Mouse (Mus musculus): ENCODE data around the gene Gm49396. TPM values are rescaled to one million over a fixed set of nuclear protein-coding genes. Genes with fewer than 3 reads are reported as not detected.
A peak's percentile ranks its signal among the peaks of the same experiment; 100 is the strongest.

Gm49396 gene
- total and polyA plus RNA-seq, 2 experiments from 2014 or later: 3.7 to 6.4 TPM

- no peak overlapping the region for H3K9ac ChIP-seq (replicated peaks; ENCODE audit: low read length)
These were observed 27.9 kb downstream of the Gm49396 start for GRCm38 (mm10) chr7:30590927-30591604.

GRCm38 (mm10) chr7:30591605-30591951, 28.4 kb downstream of the Gm49396 start:
- ATAC-seq: no peak
- TF ChIP-seq CTCF (IDR thresholded peaks at IDR 0.05; ENCODE audit: low read depth): no peak
- WGBS: 25% methylated on average over 4 of the region's 4 CpGs
- Histone ChIP-seq H3K4me3 (ENCODE audit: low read length) (no peak overlapping the region), H3K9ac (replicated peaks; ENCODE audit: low read length) (no peak overlapping the region), H3K27me3 (ENCODE audit: insufficient read depth, low read length) (no peaks in the 10 kb centered on the region), H3K27ac (no peak overlapping the region), H3K4me2 (ENCODE audit: low read depth, low read length) (no peak overlapping the region), H3K9me3 (ENCODE audit: low read length) (no peaks in the 10 kb centered on the region), H3K4me1 (ENCODE audit: insufficient read depth, low read length) (peaks cover 8% of the 10 kb centered on the region), H3K36me3 (ENCODE audit: insufficient read depth, low read length) (0 out of 2 replicates have a peak, but pooled peaks cover 2% of the 10 kb centered on the region)
- DNase-seq (ENCODE audit: low spot score): no peak

More at GRCm38 (mm10) chr7:30590927-30591604, 27.9 kb downstream of the Gm49396 start:
- no peak for TF ChIP-seq CTCF (IDR thresholded peaks at IDR 0.05; ENCODE audit: low read depth)
- WGBS: 85% methylated on average over 9 of the region's 9 CpGs
- H3K27ac ChIP-seq: no peak overlapping the region
- H3K27me3 ChIP-seq (ENCODE audit: insufficient read depth, low read length): no peaks in the 10 kb centered on the region
- no peak for DNase-seq (ENCODE audit: low spot score)
- 0 out of 2 replicates have a peak, but pooled peaks cover 7% of the 10 kb centered on the region for H3K36me3 ChIP-seq (ENCODE audit: insufficient read depth, low read length)
- no peak for ATAC-seq
- H3K4me1 ChIP-seq (ENCODE audit: insufficient read depth, low read length): peaks cover 8% of the 10 kb centered on the region
- no peaks in the 10 kb centered on the region for H3K9me3 ChIP-seq (ENCODE audit: low read length)
- no peak overlapping the region for H3K4me3 ChIP-seq (ENCODE audit: low read length)
- H3K4me2 ChIP-seq (ENCODE audit: low read depth, low read length): no peak overlapping the region

- 64% methylated on average over 5 of the region's 5 CpGs for WGBS
- Histone ChIP-seq H3K36me3 (ENCODE audit: insufficient read depth, low read length) (no peaks in the 10 kb centered on the region), H3K4me2 (ENCODE audit: low read depth, low read length) (no peak overlapping the region), H3K27ac (no peak overlapping the region), H3K9ac (replicated peaks; ENCODE audit: low read length) (no peak overlapping the region), H3K4me1 (ENCODE audit: insufficient read depth, low read length) (no peaks in the 10 kb centered on the region), H3K27me3 (ENCODE audit: insufficient read depth, low read length) (no peaks in the 10 kb centered on the region), H3K9me3 (ENCODE audit: low read length) (no peaks in the 10 kb centered on the region), H3K4me3 (ENCODE audit: low read length) (no peak overlapping the region)
- no peak for TF ChIP-seq CTCF (IDR thresholded peaks at IDR 0.05; ENCODE audit: low read depth)
- DNase-seq (ENCODE audit: low spot score) (no peak), ATAC-seq (no peak)
These were observed 29.8 kb downstream of the Gm49396 start for GRCm38 (mm10) chr7:30592772-30593423.

GRCm38 (mm10) chr7:30593579-30594509, 30.7 kb downstream of the Gm49396 start:
- no peaks in the 10 kb centered on the region for H3K36me3 ChIP-seq (ENCODE audit: insufficient read depth, low read length)
- H3K4me2 ChIP-seq (ENCODE audit: low read depth, low read length): no peak overlapping the region
- 63% methylated on average over 10 of the region's 10 CpGs for WGBS
- H3K4me1 ChIP-seq (ENCODE audit: insufficient read depth, low read length): no peaks in the 10 kb centered on the region
- H3K9ac ChIP-seq (replicated peaks; ENCODE audit: low read length): no peak overlapping the region
- H3K9me3 ChIP-seq (ENCODE audit: low read length): no peaks in the 10 kb centered on the region
- ATAC-seq (no peak), DNase-seq (ENCODE audit: low spot score) (peak; percentile 20)
- TF ChIP-seq CTCF (IDR thresholded peaks at IDR 0.05; ENCODE audit: low read depth): no peak
- no peak overlapping the region for H3K27ac ChIP-seq
- no peaks in the 10 kb centered on the region for H3K27me3 ChIP-seq (ENCODE audit: insufficient read depth, low read length)
- no peak overlapping the region for H3K4me3 ChIP-seq (ENCODE audit: low read length)

GRCm38 (mm10) chr7:30594510-30595024, 31.4 kb downstream of the Gm49396 start:
- Histone ChIP-seq H3K4me1 (ENCODE audit: insufficient read depth, low read length) (no peaks in the 10 kb centered on the region; the same call in 1 of the 2 replicates), H3K9me3 (ENCODE audit: low read length) (no peaks in the 10 kb centered on the region), H3K27me3 (ENCODE audit: insufficient read depth, low read length) (no peaks in the 10 kb centered on the region), H3K27ac (no peak overlapping the region), H3K4me3 (ENCODE audit: low read length) (no peak overlapping the region), H3K36me3 (ENCODE audit: insufficient read depth, low read length) (no peaks in the 10 kb centered on the region), H3K4me2 (ENCODE audit: low read depth, low read length) (no peak overlapping the region), H3K9ac (replicated peaks; ENCODE audit: low read length) (no peak overlapping the region)
- 75% methylated on average over 3 of the region's 4 CpGs for WGBS
- no peak for ATAC-seq
- no peak for DNase-seq (ENCODE audit: low spot score)
- TF ChIP-seq CTCF (IDR thresholded peaks at IDR 0.05; ENCODE audit: low read depth): no peak

- Histone ChIP-seq H3K9me3 (ENCODE audit: low read length) (no peaks in the 10 kb centered on the region), H3K4me2 (ENCODE audit: low read depth, low read length) (no peak overlapping the region), H3K27me3 (ENCODE audit: insufficient read depth, low read length) (no peaks in the 10 kb centered on the region), H3K27ac (no peak overlapping the region), H3K4me3 (ENCODE audit: low read length) (no peak overlapping the region), H3K9ac (replicated peaks; ENCODE audit: low read length) (no peak overlapping the region), H3K36me3 (ENCODE audit: insufficient read depth, low read length) (no peaks in the 10 kb centered on the region), H3K4me1 (ENCODE audit: insufficient read depth, low read length) (no peaks in the 10 kb centered on the region; the same call in 1 of the 2 replicates)
- 83% methylated on average over 5 of the region's 5 CpGs for WGBS
- DNase-seq (ENCODE audit: low spot score): no peak
- no peak for TF ChIP-seq CTCF (IDR thresholded peaks at IDR 0.05; ENCODE audit: low read depth)
- ATAC-seq: no peak
These were observed 32.9 kb downstream of the Gm49396 start for GRCm38 (mm10) chr7:30596093-30596492.

All from hindbrain, postnatal 0 days (tissue).